Mouse (Mus musculus) G1E (cell line): ENCODE results near the gene Fbln1.

ENCODE experiments used
- CTCF ChIP-seq: IDR thresholded peaks from 2 replicates; pipeline ENCODE4 v1.5.1; 2012; ENCODE audit warnings: low read depth, low read length, inconsistent platforms, mixed read lengths
- GATA2 ChIP-seq: IDR thresholded peaks from 2 replicates; pipeline ENCODE4 v1.6.1; 2012; ENCODE audit warnings: low read depth, low read length, inconsistent platforms, borderline replicate concordance
- POLR2AphosphoS5 ChIP-seq: IDR thresholded peaks from 2 replicates; pipeline ENCODE4 v1.6.1; 2012; ENCODE audit warnings: low read depth, low read length, inconsistent platforms; ENCODE audit not compliant: insufficient replicate concordance
- TAL1 ChIP-seq: conservative IDR thresholded peaks from 2 replicates; pipeline ENCODE4 v1.6.1; 2012; ENCODE audit warnings: low read depth, low read length, inconsistent platforms, mixed read lengths

- TF ChIP-seq GATA2 (no peak), TAL1 (no peak), POLR2AphosphoS5 (no peak), CTCF (no peak)
These were observed 14.6 kb downstream of the Fbln1 start for GRCm38 (mm10) chr15:85220371-85220770.
